Mouse (Mus musculus): ENCODE measurements around the gene Krtap4-1.

Gene Krtap4-1

DNA sequence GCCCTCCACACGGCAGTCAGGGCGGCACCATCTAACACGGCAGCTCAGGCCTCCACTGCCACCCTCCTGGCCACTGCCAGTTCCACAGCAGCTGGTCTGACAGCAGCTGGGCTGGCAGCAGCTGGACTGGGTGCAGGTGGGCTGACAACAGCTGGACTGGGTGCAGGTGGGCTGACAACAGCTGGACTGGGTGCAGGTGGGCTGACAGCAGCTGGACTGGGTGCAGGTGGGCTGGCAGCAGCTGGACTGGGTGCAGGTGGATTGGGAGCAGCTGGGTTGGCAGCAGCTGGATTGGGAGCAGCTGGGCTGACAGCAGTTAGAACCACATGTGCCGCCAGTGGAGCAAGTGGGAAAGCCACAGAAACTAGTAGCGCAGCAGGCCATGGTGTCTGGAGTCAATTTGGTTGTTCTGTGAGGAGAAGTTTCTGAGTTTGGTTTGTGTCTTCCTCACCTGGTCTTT, 44.8 kb downstream of the Krtap4-1 start, which contains the start of gene Krtap1-4:
TSS of gene Krtap1-4 (minus strand) at position 410 of the 460 bp plus-strand sequence.
- no peak for DNase-seq (ENCODE audit: low read depth)

DNA sequence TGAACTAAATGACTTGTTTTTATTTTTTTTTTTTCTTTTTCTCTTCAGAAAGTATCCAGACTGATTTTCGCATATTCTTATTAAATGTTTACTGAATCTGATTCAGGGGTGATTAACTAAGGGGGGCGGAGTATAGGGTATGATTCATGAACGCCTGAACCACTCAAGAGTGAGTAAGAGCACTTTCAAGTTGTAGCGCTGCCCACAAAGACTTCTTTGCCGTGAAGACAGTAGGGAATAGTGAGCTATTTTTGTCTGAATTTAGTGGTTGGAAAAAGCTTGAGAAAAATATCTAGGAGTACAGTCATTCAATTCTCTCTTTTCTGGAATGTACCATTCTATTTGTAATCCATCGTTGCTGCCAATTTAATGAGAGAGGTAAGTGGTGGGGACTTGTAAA, 46.5 kb downstream of the Krtap4-1 start:
- no peak for DNase-seq (ENCODE audit: low read depth)

DNA sequence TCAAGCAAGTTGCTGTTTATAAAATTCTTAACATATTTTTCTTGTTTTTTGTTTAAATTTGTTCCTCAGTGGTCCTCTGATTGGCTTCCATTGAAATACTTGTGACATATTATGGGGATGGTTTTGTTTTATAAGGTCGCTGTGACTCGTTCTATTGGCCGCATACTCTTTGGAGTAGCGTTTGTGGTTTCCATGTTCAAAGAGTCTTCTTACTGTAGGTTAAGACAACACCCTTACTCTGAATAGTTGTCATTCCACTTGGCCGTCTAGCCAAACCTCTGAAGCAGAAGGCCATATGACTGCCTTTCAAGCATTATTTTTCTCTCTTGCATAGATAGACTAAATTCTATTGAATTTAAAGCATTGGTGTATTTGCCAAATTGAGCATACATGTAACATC, 47.0 kb downstream of the Krtap4-1 start:
- no peak for DNase-seq (ENCODE audit: low read depth)

DNA sequence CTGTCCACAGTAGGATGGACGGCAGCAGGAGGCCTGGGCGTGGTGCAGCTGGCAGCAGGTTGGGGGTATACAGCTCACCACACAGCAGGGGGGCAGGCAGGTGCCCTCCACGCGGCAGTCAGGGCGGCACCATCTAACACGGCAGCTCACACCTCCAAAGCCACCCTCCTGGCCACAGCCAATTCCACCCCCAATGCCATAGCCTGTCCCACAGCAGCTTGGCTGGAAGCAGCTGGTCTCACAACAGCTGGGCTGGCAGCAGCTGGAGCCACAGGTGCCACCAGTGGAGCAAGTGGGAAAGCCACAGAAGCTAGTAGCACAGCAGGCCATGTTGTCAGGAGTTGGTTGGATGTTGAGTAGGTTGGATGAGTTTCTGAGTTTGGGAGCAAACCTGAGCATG, 47.4 kb downstream of the Krtap4-1 start, which contains the start of gene Krtap1-5:
TSS of gene Krtap1-5 (minus strand) at position 381 of the 400 bp plus-strand sequence.
- DNase-seq (ENCODE audit: low read depth): no peak
